Mouse (Mus musculus): ENCODE measurements around the gene Adgre4.

Gene Adgre4

DNA sequence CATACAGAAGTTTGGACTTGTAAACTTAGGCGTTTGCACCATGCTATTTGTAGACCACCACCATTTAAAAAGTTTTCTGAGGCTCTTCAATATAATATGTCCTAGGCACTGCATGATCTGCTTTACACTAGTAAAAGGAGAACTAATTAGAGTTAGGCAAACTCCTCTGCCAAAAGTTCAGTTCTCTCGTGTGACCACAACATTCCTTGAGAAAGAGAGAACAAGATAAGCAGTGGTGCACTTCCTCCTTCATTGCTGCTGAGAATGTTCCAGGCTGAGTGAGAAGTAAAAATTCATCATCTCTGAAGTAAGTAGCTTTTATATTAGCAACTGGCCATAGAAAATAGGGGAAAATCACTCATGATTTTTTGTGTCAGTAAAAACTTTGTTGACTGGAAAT is at the start of gene Adgre4:
Gene Adgre4, plus strand, starts transcription at position 199 of the 400 bp plus-strand sequence.
- no peak for DNase-seq

DNA sequence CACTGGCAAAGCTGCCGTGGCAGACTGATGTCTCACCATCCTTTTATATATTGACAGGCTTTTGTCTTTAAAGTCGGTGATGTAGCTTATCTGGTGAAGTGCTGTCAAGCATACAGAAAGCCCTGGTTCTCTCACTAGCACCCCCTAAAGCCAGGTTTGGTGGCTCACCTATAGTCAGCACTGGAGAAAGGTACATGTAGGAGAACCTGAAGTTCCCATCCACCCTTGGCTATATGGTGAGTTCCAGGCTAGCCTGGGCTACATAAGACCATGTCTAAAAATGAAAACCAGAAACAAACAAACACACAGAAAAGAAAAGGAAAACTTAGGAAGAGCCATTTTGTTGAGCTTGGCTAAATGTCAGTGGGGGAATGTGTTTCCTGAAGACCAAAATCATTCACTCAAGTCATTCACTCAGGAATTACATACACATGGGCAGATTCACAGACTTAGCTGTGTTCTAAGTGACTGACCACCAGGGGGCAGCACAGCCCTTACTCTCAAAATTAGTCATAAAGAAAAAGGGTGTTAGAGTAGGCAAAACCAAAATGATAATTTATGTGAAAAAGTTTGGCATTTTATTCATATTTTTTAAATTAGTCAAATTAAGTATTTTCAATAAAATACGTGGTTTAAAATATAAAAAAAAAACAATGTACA is 47.5 kb upstream of the Adgre4 start:
- DNase-seq = peak; percentile 81 to 90

DNA sequence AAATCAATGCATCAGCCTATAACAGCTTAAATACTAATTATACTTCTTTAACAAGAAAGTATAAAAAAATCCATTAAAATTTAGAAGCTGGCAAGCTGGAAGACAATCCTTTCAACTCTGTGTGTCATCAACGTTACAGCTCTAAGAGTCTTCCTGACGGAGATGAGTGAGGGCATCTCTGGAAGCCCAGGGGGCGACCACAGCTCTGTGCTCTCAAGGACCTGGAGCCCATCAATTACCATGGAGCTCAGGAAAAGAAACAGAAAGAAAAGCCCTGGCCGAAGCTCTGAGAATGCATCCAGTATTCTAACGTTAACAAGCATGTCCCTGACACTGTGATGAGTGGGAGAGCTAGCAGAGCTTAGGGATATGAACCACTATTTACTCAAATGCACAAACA is 46.9 kb upstream of the Adgre4 start:
- no peak for DNase-seq

DNA sequence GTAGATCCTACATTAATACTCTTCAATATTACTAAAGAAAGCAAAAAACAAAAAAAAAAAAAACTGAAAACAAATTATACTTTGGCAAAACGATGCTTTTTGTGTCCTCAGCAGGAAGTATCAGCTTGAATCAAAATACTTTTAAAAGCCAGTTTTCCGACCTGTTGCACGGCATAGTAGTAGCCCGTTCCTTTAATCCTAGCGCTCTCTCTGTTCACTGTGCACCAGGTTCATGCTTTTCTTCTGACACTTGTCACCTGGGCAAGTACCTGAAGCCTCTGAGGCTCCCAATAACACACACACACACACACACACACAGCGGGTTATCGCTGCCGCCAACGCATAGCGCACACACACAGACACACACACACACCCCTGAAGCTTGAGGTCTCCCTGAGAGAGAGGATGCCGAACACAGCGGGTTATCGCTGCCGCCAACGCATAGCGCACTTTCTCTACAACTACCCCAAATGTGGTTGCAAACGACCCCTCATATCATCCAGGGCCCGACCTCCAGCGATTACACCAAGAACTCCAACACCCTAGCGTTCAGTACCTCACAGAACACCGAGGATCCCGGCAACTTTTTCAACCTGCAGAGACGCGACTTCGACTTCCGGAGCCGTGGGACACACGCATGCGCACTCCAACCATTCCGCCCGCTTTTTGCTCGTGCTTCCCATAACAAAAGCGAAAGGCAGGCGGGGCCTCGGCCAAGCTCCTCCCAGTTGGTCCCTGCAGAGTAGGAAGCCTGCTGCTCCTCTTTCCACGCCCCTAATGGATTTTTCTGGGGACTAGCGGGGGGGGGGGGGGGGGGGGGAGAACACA is 37.6 kb upstream of the Adgre4 start, which contains the start of gene Pot1b:
Gene Pot1b, minus strand, starts transcription at position 645 of the 828 bp plus-strand sequence.
- DNase-seq = peak; percentile 97

DNA sequence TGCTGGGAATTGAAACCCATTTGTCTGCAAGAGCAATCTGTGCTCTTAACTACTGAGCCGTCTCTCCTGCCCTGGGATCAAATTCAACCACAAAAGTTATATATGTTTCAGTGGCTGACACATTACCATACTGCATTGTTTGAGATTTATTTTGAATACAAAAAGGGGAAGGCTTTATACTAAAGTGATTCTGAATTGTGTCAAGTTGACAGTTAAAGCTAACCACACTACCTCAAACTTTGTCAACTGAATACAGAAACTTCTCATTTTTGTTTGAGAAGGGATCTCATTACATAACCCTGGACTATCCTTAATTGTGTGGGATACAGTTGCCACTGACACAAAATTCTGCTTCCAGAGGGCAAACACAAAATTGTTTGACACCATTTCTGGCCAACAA is 28.5 kb upstream of the Adgre4 start:
- no peak for DNase-seq

DNA sequence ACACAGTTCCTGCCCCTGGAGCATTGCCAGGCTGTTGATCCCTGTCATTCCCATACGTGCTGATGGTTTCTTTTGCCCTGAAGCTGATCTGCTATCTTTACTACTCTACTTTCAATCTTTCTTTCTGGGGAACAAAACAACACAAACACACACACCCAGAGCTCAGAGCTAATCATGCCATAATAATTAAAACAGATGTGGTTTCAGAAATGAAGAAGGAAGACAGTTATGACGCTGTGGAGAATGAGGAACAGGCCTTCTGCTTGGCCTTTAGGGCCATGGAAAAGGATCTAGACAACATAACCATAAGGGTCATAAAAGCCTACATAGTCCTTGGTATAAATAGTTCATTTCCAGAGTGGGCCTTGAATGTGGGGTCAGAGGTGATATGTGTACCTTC is 27.5 kb upstream of the Adgre4 start:
- peak; percentile 9 to 17 for DNase-seq

DNA sequence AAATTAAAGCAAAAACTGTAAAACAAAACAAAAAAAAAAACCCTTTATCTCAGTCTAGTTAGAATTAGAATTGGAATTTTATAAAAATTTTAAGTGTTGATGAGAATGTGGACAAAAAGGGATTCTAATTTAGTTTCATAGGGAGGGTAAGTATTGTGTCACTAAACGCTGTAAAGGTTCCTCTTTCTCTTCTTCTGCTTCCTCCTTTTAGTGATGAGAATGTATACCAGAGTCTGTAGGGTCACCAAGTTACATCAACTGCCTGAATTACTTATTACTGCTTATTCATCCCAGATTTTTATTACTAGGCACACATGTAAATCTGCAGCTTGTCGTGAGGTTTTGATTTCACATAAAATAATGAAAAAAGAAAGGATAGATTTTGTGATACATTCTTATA is 23.6 kb upstream of the Adgre4 start:
- DNase-seq = no peak

DNA sequence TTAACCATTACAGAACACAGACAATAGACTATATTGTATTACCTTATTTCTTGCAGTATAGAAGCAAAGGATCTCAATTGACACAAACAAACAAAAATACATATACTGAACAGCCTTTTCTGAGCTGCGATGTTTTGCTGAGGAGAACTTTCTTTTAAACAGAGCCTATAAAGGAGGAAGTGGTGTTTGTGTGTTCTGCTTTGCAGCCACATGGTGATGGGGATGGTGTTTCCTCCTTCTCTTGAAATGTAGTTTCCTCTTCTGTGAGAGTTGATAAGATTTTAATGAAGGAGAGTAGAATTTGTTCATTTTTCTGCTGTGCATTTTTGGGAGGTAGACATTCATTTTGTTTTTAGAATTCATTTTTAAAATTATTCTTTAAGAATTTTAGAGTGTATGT is 13.1 kb upstream of the Adgre4 start:
- DNase-seq = no peak

DNA sequence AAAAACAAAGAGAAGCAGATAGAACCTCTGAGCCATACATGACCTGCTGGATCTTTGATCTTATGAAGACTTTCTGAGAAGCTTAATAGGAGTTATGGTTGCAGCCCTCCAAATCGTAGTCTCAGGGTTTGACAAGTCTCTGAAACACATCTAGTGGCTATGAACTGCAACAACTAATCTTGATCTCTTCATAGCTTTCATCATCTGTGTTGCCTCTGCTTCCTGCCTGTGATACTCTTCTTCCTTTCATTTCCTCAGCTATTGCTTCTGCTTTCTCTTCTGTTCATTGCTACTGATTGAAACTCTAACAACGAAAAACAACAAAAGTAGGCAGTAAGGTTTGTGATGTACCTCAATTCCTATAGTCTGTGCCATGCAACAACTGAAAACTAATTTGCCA is 1.4 kb downstream of the Adgre4 start:
- DNase-seq = no peak

DNA sequence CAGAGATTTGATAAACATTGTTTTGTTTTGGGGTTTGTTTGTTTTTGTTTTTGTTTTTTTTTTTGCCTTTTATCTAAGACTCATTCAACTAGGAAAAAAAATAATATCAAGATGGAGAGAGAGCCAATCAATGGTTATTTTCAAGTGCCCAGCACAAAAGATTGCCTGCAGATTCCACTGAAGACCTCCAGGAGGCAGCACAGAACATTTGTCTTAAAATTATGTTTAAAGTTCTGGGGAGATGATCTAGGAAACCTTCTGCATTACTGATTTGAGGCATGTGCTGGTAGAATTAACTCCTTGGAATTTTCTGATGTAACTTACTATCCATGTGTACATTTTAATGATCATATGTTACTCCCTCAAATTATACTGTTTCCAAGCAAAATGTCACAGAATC is 63.9 kb downstream of the Adgre4 start:
- peak; percentile 1 to 3 for DNase-seq

DNA sequence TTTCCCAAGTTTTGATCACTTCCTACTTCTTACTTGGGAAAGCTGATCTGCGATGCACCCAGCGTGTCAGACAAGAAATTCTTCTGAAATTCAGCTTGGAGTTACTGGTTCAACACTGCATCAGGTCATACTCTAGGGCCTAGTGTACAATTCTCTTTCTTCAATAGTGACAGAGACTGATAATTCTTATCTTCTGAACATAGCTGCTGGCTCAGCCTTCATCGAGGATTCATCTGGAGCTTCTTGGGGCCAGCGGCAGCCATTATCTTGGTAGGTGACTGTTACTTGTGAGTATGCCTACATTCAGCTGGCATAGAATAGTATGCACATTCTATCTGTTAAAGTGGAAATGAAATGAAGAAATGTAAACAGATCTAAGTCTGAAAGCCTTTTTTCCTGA is 67.1 kb downstream of the Adgre4 start:
- DNase-seq = no peak

DNA sequence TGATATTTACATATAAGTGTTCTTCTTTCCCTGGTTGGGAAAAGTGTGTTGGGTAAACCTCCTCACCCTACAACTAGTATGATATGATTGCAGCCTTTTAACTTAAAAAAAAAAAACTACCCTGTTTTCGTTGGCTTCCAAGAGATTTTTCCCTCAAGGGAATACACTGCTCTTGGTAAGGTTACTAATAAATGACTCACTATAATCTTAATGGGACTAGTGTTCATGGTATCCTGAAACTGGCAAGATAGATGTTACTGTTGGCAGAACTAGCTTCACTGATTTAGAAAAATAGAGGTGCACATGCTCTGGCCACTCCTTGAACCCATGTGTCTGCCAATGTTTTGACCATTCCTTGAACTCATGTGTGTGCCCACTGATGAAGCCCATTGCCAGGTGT is 71.8 kb downstream of the Adgre4 start:
- DNase-seq = no peak

DNA sequence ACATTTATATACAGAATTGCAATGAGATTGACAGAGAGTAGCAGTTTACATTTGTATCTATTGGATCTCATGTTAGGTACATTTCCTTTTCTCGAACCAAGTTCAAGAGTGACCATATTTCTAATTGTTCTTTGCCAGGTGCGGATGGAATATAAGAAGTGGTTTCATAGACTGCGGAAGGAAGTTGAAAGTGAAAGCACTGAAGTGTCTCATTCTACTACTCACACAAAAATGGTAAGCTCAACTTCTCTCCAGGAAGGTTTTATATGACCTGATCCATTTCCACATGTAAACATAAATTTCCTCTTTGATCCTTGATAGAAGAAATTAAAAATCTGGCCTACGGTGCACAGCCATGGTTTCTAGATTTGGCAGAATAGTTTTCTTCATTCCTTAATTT is 93.3 kb downstream of the Adgre4 start:
- DNase-seq = no peak

DNA sequence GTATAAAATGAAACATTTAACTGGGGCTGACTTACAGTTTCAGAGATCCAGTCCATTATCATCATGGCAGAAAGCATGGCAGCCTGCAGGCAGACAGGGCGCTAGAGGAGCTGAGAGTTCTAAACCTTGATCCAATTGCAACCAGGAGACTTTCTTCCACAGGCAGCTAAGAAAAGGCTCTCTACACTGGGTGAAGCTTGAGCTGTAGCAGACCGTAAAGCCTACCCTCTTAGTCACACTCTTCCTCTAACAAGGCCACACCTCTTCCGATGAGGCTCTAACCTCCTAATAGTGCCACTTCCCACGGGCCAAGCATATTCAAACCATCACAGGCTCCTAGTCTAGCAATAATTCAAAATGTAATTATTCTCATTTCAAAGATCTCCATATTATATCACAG is 127.4 kb downstream of the Adgre4 start:
- no peak for DNase-seq

DNA sequence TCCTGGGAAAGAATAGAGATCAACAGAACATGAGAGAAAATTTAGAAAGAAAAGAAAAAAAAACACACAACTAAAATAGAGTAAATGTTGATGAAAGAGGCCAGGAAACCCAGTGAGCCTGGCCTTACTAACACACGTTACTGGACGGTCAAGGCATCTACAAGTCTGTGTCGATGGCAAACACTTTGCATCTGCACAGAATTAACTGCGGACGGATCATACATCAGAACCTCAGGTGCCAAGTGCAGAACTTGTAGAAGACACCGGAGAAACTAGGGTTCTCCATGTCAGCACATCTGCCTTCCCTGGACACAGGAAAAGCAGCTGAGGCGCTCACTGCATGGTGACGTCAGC is 128.5 kb downstream of the Adgre4 start:
- DNase-seq = peak; percentile 14 to 49

DNA sequence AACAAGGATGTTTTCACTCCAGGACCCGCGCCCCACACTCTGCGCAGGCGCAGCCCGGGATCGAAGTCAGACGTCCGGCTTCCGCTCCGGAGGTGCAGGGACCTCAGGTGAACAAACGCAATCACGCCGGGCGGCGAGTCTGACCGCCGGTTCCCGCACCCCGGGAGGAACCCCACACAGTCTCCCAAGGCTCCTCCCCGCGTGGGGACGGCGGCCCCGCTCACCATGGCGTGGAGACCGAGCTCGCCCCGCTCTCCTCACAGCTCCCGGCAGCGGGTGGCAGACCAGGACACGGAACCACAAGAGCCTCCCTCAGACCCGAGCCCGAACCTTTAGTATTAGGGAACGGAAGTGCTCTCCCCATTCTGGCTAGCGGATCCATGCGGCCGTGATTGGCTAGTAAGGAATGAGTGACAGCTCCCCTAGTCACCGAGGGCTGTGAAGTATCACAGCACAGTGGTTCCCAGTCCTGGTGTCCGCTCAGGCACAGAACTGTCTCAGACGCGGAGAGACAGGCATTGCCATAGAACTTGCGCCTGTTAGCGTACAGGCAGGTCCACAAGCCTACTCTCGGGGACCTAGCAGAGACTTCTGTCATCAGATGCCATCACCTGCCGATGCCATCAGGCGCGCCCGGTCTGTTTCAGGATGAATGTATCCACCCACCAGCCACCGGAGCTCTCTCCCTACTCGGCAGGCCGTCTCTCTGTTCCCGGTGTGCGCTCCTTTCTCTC is 129.0 kb downstream of the Adgre4 start, which contains the start of gene Zfp119a:
Gene Zfp119a, minus strand, starts transcription at position 295 of the 734 bp plus-strand sequence.
- DNase-seq = peak; percentile 85

DNA sequence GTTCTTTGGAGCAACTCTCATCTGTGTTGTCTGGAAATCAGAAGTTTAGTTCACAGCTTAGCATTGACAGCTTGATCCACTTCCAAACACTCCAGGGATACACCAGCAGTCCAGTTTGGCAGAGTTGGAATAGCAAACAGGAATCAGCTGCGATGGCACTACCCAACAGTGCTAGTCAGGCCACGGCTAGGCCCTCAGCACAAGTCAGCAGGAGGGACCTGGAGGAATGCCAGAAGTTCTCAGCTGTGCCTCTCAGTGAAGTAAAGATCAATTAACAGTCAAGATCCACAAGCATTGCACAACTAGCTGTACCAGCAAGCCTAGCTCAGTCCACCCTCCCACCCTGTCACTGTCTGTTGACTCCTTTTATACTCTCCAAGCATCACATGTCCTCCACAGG is 133.8 kb downstream of the Adgre4 start:
- peak in 1 of 2 experiments; percentile 25 for DNase-seq

DNA sequence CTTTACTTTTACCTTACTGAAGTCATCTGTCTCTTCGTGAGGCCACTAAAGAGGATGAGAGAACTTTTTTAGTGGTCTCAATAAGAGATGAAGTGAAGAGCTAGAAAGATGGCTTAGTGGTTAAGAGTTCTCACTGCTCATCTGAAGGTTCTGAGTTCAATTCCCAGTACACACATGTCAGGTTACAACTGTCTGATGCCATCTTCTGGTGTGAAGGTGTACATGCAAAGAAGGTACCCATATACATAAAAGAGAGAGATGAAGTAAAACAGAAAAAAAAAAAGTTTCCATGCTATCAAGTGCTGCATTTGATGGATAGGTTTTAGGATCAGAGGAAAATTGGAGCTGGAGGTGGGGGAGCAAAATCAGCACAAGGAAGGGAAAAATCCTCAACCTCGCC is 135.1 kb downstream of the Adgre4 start:
- DNase-seq = no peak

DNA sequence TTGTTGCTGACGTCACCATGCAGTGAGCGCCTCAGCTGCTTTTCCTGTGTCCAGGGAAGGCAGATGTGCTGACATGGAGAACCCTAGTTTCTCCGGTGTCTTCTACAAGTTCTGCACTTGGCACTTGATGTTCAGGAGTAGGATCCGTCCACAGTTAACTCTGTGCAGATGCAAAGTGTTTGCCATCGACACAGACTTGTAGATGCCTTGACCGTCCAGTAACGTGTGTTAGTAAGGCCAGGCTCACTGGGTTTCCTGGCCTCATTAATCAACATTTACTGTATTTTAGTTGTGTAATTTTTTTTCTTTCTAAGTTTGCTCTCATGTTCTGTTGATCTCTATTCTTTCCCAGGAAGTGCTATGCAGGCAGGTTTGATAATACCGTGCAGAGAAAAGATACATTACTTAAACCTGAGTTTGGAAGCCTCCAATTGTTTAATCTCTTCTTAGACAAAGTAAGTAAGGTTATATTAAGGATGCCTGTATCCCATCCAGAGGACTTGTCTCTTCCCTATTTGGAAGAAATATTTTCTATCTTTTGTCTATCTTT is 142.7 kb downstream of the Adgre4 start:
- peak; percentile 22 to 61 for DNase-seq

DNA sequence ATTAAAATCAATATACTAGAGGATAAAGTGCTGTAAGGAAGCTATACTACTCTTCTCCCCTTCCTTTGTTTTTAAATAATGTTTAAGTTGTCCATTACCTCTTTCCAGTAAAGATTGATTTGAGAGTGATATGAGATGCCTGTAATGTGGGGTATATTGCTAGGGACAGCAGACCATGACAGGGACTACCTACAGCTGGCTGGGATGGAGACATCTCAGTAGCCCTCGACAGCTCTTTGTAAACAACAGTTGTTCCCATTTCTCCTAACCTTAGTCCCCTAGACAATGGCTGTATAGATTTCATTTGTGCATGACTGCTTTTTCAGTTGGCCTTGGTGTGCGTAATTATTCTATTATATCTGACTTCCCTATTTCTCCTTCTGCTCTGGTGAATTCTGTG is 153.3 kb downstream of the Adgre4 start:
- no peak for DNase-seq

Measured in cerebellum, postnatal 14 days (tissue).